In the genomic region with DNA sequence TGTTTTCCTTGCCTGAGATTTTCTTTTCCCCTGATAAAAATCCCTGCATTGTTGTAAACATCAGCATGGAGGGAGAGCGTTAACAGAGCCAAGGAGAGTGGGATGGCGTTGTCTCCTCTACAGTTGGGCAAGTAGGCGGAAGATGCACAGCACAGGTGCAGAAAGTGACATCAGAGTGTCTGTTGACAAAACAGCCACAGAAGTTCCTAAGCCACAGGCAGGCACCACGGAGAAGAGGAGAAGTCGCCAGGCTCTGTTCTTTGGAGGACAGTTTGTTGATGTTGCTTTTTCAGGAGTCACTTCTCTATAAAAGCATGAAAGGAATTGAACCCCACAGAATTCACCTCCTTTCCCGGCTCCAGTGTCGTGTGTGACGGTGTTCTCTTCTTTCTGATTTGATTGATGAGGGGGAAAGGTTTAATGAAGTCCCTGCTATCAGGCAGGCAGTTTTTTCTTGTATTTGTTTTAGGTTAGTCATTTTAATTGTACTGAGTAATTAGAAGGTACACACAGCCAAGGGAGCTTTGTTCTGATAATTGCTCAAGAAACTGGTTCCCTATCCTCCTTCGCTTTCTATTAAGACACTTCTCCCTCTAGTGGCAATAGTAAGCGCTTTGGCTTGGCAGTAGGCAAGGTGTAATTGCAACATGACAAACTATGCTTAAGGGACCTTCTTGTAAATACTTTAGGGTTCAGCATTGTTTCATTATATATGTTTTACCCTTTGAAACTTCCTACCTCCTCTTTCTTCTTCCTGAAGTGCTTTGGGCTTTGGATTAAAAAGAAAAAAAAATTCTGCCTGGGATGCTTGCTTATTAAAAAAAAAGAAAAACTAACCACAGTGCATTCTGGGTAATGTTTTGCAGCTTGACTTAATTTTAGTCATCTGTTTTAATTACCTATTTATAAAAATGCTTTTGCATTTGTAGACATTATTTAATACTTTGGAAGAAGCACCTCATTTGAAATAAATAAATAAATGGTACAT, we compare ENCODE assay signal across 10 mouse cellular contexts.
A peak's percentile ranks its signal among the peaks of the same experiment; 100 is the strongest.
DNase-seq lines count a peak whose midpoint lies in the region; TF ChIP-seq lines count a peak whose summit lies in the region.
"Had no signal": no experiment of that assay in that cellular context is flagged by ENCODE, and none has a peak within 500 bp of the region (broad histone marks: within the 10 kb centered on the region; RNA-seq: fewer than 3 reads in every experiment).

No protein-coding gene starts in this region.

- TF ChIP-seq POLR2A in liver, adult 2 months (IDR thresholded peaks at IDR 0.05; ENCODE audit: extremely low read depth, insufficient read depth, low read length) = no peak

- no peaks in the 10 kb centered on the region for H3K36me3 ChIP-seq in liver, adult 2 months (ENCODE audit: control insufficient read depth, insufficient read depth, low read length)
- peaks cover 1% of the 10 kb centered on the region; the same call in 1 of the 2 replicates for H3K36me3 ChIP-seq in splenic B cell, adult 2 months (ENCODE audit: control insufficient read depth, insufficient read depth, low read length, poor library complexity, severe bottlenecking)
- H3K36me3 ChIP-seq: stomach, embryonic 15.5 days had no signal

- H3K79me2 ChIP-seq in liver, adult 2 months (ENCODE audit: control insufficient read depth, insufficient read depth, low read length) = no peaks in the 10 kb centered on the region

- H3K4me3 ChIP-seq in liver, adult 2 months (ENCODE audit: insufficient read depth, low read depth, low read length) = no peak overlapping the region
- H3K4me3 ChIP-seq: erythroblast, embryonic 14.5 days; stomach, embryonic 15.5 days had no signal

- intact Hi-C loops in left cerebral cortex, postnatal 36 days (cut with DNase I) = no loop called here

- DNase-seq in liver, adult 2 months (ENCODE audit: extremely low read depth, low read depth, low spot score) = peak; percentile 41
- no peak for DNase-seq in liver
- peak; percentile 70 for DNase-seq in R1 (ENCODE audit: low read depth, low spot score)
- DNase-seq in gonadal fat pad, adult 2 months (ENCODE audit: low read depth) = peak; percentile 49
- DNase-seq in splenic B cell, adult 2 months (ENCODE audit: low read depth, low spot score) = peak; percentile 49
- no peak for DNase-seq in cerebellum, postnatal 25 days
- DNase-seq in left cerebral cortex, postnatal 36 days (ENCODE audit: low spot score in 2 of 2) = no peak
- DNase-seq in right cerebral cortex, postnatal 36 days (ENCODE audit: low spot score in 2 of 2) = no peak

- H3K27me3 ChIP-seq in liver, adult 2 months (ENCODE audit: control insufficient read depth, insufficient read depth, low read length) = no peaks in the 10 kb centered on the region
- H3K27me3 ChIP-seq in splenic B cell, adult 2 months (ENCODE audit: control insufficient read depth, insufficient read depth, low read length, poor library complexity, severe bottlenecking) = no peaks in the 10 kb centered on the region
- H3K27me3 ChIP-seq: stomach, embryonic 15.5 days had no signal

- 93% methylated on average over 10 of the region's 10 CpGs for WGBS in liver, adult 2 months

- TF ChIP-seq CTCF in liver, adult 2 months (IDR thresholded peaks at IDR 0.05; ENCODE audit: low read depth, low read length) = 0 out of 2 replicates have a peak, but pooled peaks have one; percentile 14

- H3K27ac ChIP-seq in liver, adult 2 months (replicated peaks; ENCODE audit: insufficient read depth, low read depth, low read length) = no peak overlapping the region
- H3K27ac ChIP-seq: stomach, embryonic 15.5 days had no signal

- no peaks in the 10 kb centered on the region; the same call in 1 of the 2 replicates for H3K4me1 ChIP-seq in liver, adult 2 months (ENCODE audit: control insufficient read depth, insufficient read depth, low read length)

- H3K9ac ChIP-seq in liver, adult 2 months (ENCODE audit: low read depth, low read length) = no peak overlapping the region
- H3K9ac ChIP-seq: stomach, embryonic 15.5 days had no signal

Comparison
In these comparisons a context has a peak if more than half of its experiments do, and no peak if none do; other contexts are left out.
1. DNase-seq: peak in liver, adult 2 months (single experiment), R1 (single experiment), gonadal fat pad, adult 2 months (single experiment) and splenic B cell, adult 2 months (single experiment); none in liver (single experiment), cerebellum, postnatal 25 days (0 of 2), left cerebral cortex, postnatal 36 days (0 of 2) and right cerebral cortex, postnatal 36 days (0 of 2).